Mouse (Mus musculus) kidney, postnatal 14 days (tissue): Measurements from ENCODE around the gene Olfr933.

Source experiments
- DNase-seq: peaks from one replicate; pipeline ENCODE4 v3.0.0; 2022; ENCODE audit warnings: mixed read lengths

The Olfr933 gene

DNA sequence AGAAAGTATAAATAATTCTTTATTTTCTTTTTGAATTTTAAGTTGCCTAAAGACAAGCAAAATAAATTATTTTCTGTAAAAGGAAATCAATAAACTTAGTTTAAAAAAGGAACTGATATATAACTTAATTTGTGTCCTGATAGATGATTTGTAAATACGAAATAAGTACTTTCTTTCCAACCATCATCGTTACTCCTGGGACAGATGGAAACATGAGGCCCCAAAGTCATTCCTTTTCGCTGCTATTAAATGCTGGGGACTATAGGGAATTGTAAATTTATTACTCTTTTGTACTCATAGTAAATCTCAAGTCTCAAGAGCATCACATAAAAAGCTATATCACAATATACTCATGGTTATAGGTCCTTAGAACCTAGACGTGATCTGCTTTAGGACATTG, at the start of gene Olfr933:
Gene Olfr933, plus strand, starts transcription at position 301 of the 400 bp plus-strand sequence.
- DNase-seq = no peak

DNA sequence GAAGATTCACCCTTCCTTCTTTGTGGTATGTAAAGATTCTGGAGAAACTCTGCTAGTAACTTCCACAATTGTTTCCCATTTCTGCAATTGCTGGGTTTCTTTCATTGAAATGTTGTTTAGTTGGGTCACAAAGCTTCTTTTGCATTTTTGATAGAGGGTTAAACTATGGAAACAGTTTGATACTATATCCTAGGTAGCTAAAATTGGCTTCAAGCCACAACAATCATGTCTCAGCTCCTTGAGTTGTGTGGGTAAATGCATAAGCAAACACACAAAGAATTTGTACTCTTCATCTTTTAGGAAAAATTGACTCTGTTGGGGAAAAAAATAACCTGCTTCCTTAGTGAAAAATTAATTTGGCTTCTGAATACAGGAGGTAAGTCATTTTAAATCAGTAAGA, 42.6 kb upstream of the Olfr933 start, which contains the start of gene Olfr930:
Gene Olfr930, plus strand, starts transcription at position 301 of the 400 bp plus-strand sequence.
- no peak for DNase-seq

DNA sequence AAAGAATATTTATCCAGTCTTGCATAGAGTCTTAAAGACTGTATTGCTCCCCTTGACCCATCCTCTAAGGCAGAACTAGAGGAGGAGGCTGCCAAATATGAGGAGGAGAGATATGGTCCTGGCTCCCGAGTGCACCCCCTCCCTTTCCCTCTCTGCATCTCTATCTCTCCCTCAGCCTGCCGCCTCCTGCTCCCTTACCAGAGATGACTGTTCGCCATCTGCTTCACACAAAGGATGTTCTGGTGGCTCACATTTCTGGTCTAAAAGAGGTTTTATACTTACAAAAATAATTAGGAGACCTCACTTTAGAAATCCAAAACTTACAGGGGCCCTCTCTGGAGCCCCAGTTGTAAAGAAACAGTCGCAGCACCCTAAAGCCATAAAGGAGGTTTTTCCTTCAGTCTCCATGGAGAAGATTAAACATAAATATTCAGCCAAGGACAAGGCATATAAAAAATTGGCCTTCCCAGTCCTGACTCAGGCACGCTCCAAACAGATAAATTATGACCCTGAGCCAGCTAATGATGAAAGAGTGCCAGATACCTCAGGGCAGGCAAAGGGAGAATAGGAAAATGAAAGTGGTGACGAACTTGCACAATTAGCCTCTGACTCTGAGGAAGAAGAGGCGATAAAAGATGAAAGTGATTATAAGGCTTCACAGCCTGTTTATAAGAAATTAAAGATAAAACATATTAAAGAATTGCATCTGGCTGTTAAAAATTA, 18.6 kb upstream of the Olfr933 start:
- no peak for DNase-seq

DNA sequence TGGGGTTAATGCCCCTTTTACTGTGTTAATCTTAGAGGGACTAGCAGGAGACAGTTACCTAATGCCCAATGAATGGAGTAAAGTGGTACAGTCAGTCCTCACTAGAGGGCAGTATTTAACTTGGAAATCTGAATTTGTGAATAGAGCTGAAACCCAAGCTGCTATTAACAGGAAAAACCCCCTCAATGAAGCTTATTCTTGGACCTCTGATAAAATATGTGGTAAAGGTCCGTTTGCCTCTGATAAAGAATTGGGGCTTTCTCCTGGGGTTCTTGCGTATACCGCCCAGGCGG, 18.0 kb upstream of the Olfr933 start:
- DNase-seq = no peak

DNA sequence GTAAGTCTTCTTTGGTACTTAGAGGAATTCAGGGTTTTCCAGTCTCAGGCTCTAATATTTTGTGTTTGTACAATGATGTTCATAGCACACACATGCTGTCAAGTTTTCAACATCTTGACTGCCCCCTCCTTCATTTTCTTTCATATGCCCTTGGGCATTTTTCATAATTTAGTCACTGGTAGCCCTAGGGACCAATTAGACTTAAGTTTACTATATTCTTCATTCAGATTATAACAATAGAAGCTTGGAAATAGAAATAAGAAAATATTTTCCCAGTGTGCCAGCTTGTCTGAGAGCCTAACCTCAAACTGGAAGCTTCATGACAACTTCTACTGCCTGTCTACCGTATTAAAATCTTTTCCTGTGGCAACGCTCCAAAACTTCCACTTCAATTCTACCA, 16.1 kb downstream of the Olfr933 start, which contains the start of gene Olfr934:
Gene Olfr934, minus strand, starts transcription at position 101 of the 400 bp plus-strand sequence.
- DNase-seq = no peak

DNA sequence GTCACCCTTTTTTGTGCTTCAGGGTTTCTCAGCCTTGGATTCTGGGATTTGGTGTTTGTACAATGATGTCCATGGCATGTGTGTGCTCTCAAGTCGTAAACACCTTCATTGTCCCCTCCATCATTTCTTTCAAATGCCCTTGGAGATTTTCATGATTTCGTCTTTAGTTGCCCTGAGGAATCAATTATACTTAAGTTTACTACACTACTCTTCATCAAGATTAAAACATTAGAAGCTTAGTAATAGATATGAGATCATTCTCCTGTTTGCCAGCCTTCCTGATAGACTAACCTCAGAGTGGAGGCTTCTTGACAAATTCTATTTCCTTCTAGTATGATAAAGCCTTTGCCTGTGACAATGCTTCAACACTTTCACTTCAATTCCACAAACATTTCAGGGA, 27.5 kb downstream of the Olfr933 start, which contains the start of gene Olfr935:
Gene Olfr935, minus strand, starts transcription at position 101 of the 400 bp plus-strand sequence.
- DNase-seq = no peak

DNA sequence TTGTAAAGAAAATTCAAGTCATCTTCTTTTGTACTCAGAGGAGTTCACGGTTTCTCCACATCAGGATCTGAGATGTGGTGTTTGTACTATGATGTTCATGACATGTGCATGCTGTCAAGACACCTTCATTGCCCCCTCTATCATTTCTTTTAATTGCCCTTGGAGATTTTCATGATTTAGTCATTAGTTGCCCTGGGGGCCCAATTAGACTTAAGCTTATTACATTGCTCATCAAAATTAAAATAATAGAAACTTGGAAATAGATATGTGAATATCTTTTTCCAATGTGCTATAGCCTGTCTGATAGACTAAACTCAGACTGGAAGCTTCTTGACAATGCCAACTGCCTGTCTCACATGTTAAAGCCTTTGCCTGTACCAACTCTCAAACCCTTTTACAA, 51.2 kb downstream of the Olfr933 start, which contains the start of gene Olfr146:
Gene Olfr146, minus strand, starts transcription at position 101 of the 400 bp plus-strand sequence.
- no peak for DNase-seq
